Mouse (Mus musculus) hindlimb bud, embryonic 11.5 days (tissue): ENCODE data around the gene Cwc22.
A peak's percentile ranks its signal among the peaks of the same experiment; 100 is the strongest.
"Not testable (repeated sequence)": the region's sequence is repeated elsewhere in the genome, so short reads cannot be mapped to it uniquely, and the experiment has no call there.

Source experiments
- DNase-seq: peaks from one replicate; pipeline ENCODE4 v3.0.0-alpha.2; 2012; ENCODE audit warnings: low read depth, low spot score; ENCODE audit errors: extremely low spot score

The Cwc22 gene

GRCm38 (mm10) chr2:77900111-77900510 lies 46.1 kb downstream of the Cwc22 start:
- DNase-seq, result no peak

- no peak for DNase-seq
Observed at GRCm38 (mm10) chr2:77898436-77898835, 47.7 kb downstream of the Cwc22 start.

- DNase-seq, result no peak
Observed at GRCm38 (mm10) chr2:77897988-77898387, 48.2 kb downstream of the Cwc22 start.

GRCm38 (mm10) chr2:77897558-77897899 lies 48.6 kb downstream of the Cwc22 start:
- no peak for DNase-seq

DNA sequence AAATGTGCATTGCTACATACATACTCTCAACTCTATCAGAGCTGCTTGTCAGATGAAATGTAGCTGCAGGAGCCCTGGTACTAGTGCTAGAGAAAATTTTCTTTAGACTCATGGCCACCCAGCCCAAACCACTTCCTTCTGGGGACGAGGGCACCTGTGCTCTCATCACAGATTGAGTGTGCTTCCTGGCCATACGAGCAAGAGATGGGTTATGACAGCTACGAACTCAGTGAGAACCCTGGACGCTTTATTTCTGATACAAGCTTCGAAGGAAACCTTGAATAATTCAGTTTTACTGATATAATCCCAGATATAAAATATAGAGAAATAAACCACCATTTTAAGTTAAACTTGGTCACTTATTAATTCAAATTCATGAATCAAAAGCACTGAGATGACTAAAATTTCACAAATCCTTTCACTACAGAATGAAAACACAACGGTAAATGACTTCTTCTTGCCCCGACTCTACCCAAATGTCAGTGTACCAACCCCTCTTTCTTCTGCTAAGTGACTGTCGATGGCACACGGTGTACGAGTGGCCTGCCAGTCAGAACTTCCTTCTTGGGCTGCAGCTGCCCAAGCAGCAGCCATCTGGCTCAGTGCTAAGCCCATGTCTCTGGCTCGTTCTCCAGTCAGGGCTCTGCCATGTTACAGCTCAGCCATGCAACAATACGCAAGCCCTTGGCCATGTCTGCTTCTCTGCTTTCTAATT lies 49.2 kb downstream of the Cwc22 start:
- DNase-seq, result no peak

GRCm38 (mm10) chr2:77895906-77896570 lies 50.1 kb downstream of the Cwc22 start:
- not testable (repeated sequence) for DNase-seq

DNA sequence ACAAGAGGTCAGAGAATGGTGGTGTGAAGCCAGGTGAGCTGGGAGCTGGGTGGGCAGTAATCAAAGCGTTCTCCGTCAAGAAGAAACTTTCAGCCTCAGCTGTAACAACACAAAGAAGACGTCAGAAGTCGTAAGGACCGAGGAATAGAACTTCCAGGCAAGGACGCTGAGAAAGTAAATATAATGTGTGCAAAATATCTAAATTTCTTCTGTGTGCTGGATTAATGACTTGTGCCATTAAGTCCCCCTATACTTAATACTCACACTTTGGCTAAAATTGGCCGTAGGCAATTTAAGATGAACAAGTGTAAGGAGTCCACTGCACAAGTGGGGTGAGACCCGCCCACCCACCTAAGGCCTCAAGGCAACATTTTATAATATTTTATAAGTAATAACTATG lies 51.3 kb downstream of the Cwc22 start:
- no peak for DNase-seq

DNA sequence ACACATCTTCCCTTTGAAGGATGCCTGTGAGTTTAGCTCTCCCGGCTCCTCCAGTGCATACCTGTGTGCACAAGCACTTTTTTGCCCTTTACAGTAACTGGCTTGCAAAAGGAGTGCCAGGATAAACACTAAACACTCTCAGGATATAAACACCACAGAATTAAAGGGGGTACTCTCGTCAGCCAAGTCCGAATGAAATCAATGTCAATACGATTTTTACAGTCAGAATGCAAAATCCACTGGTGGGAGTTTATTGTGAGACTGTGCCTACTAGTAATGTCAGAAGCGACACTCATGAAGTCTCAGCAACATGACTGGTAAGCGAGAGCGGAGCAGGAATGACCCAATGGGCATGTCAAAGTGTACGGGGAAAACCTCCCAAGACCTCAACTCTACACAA lies 52.7 kb downstream of the Cwc22 start:
- DNase-seq, result no peak

GRCm38 (mm10) chr2:77892573-77892972 lies 53.6 kb downstream of the Cwc22 start:
- DNase-seq, result no peak

DNA sequence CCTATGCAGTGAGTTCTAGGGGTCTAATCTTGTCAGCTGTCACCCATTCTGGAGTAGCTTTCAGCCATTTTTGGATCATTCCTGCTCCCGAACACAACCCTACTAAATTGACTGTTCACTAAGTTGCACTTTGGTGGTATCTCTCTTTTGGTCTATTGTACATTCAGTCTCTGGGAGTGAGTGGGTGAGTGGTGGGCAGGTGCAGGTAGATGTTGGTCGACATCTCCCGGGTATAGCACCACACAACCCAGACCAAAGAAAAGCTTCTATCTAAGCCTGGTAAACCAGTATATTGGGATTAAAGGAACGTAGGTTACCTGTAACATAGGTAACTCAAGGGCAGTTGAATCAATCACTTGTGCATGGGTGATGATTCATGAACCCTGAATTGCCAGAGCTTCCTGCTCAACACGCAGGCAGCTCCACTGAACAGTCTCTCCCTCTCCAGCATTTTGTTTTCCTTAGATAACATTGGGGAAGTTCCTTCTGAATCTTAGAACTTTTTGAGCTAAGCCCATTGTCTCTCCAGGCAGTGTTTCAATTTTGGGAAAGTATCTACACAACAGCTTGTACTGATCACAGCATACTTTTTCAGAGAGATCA lies 55.2 kb downstream of the Cwc22 start:
- DNase-seq, result no peak

- DNase-seq, result no peak
Observed at GRCm38 (mm10) chr2:77889949-77890348, 56.2 kb downstream of the Cwc22 start.

DNA sequence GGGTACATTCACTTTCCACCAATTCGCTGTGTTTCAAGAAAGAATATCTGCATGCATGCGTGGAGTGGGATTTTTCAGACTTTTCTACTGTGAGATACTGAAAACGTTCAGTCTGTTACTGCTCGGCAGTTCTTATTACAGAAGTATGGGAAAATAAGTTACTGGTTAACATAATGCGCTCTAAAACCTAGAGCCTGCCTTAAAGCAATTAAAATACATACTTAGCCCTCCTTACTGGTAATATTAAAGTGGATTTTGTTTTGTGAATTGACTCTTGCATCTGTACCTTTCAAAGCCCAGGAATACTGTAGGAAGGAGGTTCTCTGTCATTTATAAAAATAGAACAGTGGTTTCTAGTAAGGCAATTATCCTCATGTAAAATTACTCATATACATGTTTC lies 56.8 kb downstream of the Cwc22 start:
- DNase-seq, result no peak

GRCm38 (mm10) chr2:77888826-77889225 lies 57.3 kb downstream of the Cwc22 start:
- DNase-seq, result no peak

- no peak for DNase-seq
Observed at GRCm38 (mm10) chr2:77888056-77888455, 58.1 kb downstream of the Cwc22 start.

GRCm38 (mm10) chr2:77887166-77887565 lies 59.0 kb downstream of the Cwc22 start:
- no peak for DNase-seq

DNA sequence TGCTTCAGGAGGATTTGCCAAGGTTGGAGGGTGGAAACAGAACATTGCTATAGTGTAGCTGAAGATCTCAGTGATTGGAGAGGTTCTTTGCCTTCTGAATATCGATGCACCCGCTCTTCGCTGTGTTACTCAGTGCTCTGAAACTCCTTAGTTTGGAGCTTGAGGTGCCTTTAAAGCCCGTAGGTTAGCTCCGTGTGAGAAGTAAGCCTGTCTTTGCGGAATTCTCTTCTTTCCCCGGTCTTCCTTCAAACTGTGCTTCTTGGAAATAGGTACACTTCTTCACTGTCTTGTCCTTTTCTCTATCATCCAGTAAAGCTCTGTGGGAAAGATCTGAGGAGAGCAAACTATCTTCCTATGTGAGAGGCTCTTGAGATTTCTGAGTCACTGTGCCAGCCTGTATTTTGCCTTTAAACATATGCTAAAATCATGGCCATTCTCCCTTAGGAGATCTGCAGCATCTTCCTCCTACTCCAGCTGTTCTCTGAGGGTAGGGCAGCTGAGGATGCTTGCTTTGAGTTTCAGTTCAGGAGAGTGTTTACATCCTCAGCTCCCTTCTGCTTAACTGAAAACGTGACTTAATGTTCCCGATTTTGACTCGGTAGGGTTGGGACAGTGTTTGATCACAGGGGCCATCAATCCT lies 60.6 kb downstream of the Cwc22 start:
- DNase-seq, result no peak

GRCm38 (mm10) chr2:77885036-77885435 lies 61.1 kb downstream of the Cwc22 start:
- DNase-seq, result no peak

DNA sequence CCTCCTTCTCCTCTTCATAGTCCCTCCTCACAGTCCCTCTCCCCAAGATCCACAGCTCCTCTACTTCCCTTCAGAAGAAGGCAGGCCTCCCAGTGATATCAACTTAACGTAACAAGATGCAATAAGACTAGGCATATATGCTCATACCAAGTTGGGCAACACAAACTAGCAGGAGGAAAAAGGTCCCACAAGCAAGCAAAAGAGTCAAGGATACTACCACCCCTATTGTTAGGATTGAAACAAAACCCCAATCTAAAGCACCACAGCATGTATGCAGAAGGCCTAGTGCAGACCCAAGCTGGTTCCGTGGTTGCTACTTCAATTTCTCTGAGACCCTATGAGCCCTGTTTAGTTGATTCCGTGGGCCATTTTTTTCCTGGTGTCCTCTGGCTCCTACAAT lies 61.7 kb downstream of the Cwc22 start:
- no peak for DNase-seq

DNA sequence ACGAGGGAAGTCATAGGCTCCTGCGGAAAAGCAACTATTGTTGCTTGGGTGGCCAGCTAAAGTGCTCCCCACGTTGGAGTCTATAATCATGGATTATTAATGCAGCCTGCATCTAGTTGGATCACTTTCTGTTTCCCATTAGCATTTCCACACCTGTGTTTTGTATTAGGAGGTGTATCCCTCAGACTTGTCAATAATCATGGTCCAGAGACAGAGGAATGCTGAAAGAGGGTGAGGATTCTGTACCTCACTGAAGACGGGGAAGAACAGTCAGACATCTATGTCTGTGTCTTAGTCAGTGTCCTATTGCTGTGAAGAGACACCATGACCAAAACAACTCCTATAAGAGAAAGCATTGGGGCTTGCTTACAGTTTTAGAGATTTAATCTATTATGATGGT lies 63.2 kb downstream of the Cwc22 start:
- DNase-seq, result no peak

GRCm38 (mm10) chr2:77881301-77882199 lies 64.6 kb downstream of the Cwc22 start:
- peak; percentile 20 for DNase-seq

- no peak for DNase-seq
Observed at GRCm38 (mm10) chr2:77880351-77880750, 65.8 kb downstream of the Cwc22 start.
